Mouse (Mus musculus) CH12.LX (cell line): Measurements from ENCODE around the gene Alk.

Experiments
- CTCF ChIP-seq, 2 experiments: IDR thresholded peaks in 1 of 2; conservative IDR thresholded peaks in 1 of 2; 2 replicates each; pipeline ENCODE4 v1.5.1; 2011 to 2012; ENCODE audit warnings: low read depth in 2 of 2, low read length in 2 of 2, improper control_type of control experiment in 1 of 2, inconsistent platforms in 1 of 2, mild to moderate bottlenecking in 1 of 2, moderate library complexity in 1 of 2
- EP300 ChIP-seq: IDR thresholded peaks from 2 replicates; pipeline ENCODE4 v1.6.1; 2011; ENCODE audit warnings: low read length, improper control_type of control experiment
- JUND ChIP-seq: conservative IDR thresholded peaks from 2 replicates; pipeline ENCODE4 v1.6.1; 2011; ENCODE audit warnings: low read depth, low read length, improper control_type of control experiment
- KAT2A ChIP-seq: IDR thresholded peaks from 2 replicates; pipeline ENCODE4 v1.6.1; 2012; ENCODE audit warnings: low read length, improper control_type of control experiment, inconsistent platforms; ENCODE audit not compliant: insufficient replicate concordance
- MAX ChIP-seq: IDR thresholded peaks from 2 replicates; pipeline ENCODE4 v1.6.1; 2011; ENCODE audit warnings: low read length, improper control_type of control experiment
- MAZ ChIP-seq: IDR thresholded peaks from 2 replicates; pipeline ENCODE4 v1.6.1; 2012; ENCODE audit warnings: low read depth, mild to moderate bottlenecking, inconsistent platforms, low read length, improper control_type of control experiment, moderate library complexity
- MXI1 ChIP-seq: IDR thresholded peaks from 2 replicates; pipeline ENCODE4 v1.6.1; 2011; ENCODE audit warnings: mild to moderate bottlenecking, low read depth, low read length, improper control_type of control experiment
- MYC ChIP-seq: IDR thresholded peaks from 2 replicates; pipeline ENCODE4 v1.6.1; 2011; ENCODE audit warnings: low read depth, mild to moderate bottlenecking, improper control_type of control experiment, low read length
- NRF1 ChIP-seq: IDR thresholded peaks from 2 replicates; pipeline ENCODE4 v1.6.1; 2014; ENCODE audit warnings: low read depth, mild to moderate bottlenecking, inconsistent platforms, low read length, improper control_type of control experiment, moderate library complexity
- POLR2A ChIP-seq: IDR thresholded peaks from 2 replicates; pipeline ENCODE4 v1.6.1; 2011; ENCODE audit warnings: low read depth, mild to moderate bottlenecking, improper control_type of control experiment, low read length
- USF1 ChIP-seq: IDR thresholded peaks from 2 replicates; pipeline ENCODE4 v1.6.1; 2014; ENCODE audit warnings: low read depth, mild to moderate bottlenecking, inconsistent platforms, low read length, improper control_type of control experiment
- ZKSCAN1 ChIP-seq: IDR thresholded peaks from 2 replicates; pipeline ENCODE4 v1.6.1; 2012; ENCODE audit warnings: low read depth, inconsistent platforms, low read length, improper control_type of control experiment, borderline replicate concordance
- ZNF384 ChIP-seq: IDR thresholded peaks from 2 replicates; pipeline ENCODE4 v1.6.1; 2012; ENCODE audit warnings: low read depth, low read length, improper control_type of control experiment, inconsistent platforms

DNA sequence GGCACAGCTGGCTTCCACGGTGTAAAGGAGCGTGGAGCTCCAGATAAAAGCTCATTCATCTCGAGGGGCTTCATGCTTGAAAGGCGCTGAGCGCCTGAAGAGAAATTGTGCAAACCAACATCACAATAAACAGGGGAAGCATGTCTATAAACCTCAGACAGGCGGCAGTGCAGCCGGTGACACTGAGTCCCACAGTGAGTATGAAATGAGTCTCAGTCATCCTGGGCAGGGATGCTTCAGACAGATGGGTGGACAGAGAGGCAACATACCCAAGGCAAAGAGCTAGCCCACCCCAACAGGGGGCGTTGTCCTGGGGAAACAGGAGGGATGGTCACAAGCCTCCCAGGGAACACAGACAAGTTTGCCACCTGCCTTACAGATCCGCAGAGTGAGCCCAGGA, 460.0 kb downstream of the Alk start:
- no peak for TF ChIP-seq NRF1
- no peak for TF ChIP-seq ZNF384
- no peak for TF ChIP-seq KAT2A
- TF ChIP-seq MAX = no peak
- no peak for TF ChIP-seq CTCF (conservative IDR thresholded peaks at IDR 0.05 in 1 of 2, IDR thresholded peaks at IDR 0.05 in 1 of 2; ENCODE audit: low read depth in 2 of 2, low read length in 2 of 2)
- TF ChIP-seq POLR2A = no peak
- no peak for TF ChIP-seq MYC
- no peak for TF ChIP-seq MAZ
- TF ChIP-seq JUND = no peak
- no peak for TF ChIP-seq EP300
- TF ChIP-seq MXI1 = no peak
- TF ChIP-seq ZKSCAN1 = no peak
- TF ChIP-seq USF1 = no peak
